Mouse (Mus musculus) spleen, adult 2 months (tissue): ENCODE results near the gene Lce3c.

ENCODE experiments used
- CTCF ChIP-seq: fragments of 200-500 bp; IDR thresholded peaks from 2 replicates; pipeline ENCODE4 v1.5.1; 2011; ENCODE audit warnings: mild to moderate bottlenecking, inconsistent platforms; ENCODE audit not compliant: insufficient read depth, insufficient read length, insufficient replicate concordance; ENCODE audit errors: extremely low read depth
- POLR2A ChIP-seq: fragments of 200-500 bp; IDR thresholded peaks from 2 replicates; pipeline ENCODE4 v1.6.1; 2011; ENCODE audit warnings: low read depth, low read length, inconsistent platforms

- TF ChIP-seq CTCF (no peak), POLR2A (no peak)
Measured at GRCm38 (mm10) chr3:92991926-92992325, 47.6 kb downstream of the Lce3c start, which contains the start of gene Lce3f.
